Mouse (Mus musculus) heart, adult 2 months (tissue): ENCODE results near the gene Gm49358.

Experiments used
- CTCF ChIP-seq: fragments of 200-600 bp; IDR thresholded peaks from 2 replicates; pipeline ENCODE4 v1.8.1; 2022; ENCODE audit warnings: antibody characterized with exemption, mild to moderate bottlenecking, moderate library complexity
- EP300 ChIP-seq: fragments of 200-500 bp; IDR thresholded peaks from 2 replicates; pipeline ENCODE4 v1.6.1; 2011; ENCODE audit warnings: low read depth, low read length, control low read depth; ENCODE audit not compliant: insufficient read depth

DNA sequence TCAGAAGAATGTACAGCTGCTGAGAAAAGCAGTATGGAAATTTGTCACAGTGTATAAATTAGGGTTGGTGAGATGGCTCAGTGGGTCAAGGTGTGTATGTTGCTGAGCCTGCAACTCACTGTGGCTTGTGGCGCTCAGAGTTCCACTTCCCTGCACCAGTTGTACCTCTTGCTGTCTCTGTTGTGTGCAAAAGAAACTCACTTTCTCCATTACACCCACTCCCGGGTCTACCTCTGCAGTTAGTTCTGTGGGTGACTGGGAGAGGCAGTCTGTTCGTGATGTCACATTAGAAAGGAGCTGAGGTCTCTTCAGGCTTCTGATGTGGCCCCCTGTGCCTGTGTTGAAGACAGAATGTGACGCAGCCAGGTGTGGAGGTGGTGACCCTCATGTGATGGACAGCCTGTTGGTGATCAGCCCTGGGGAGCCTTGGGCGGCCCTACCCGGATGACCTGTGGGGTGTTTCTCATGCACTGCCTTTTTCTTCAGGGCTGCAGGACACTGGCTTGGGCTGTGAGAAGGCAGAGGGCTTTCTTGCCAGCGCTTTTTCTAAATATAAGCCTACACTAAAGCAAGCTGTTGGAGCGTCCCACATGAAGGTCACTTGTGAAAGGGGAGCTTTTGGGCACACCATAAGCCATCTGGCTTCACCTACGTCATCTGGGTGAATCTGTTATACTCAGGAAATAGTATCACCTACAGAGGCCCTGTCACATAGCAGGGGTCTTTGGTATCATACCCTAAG lies 31.2 kb downstream of the Gm49358 start:
- TF ChIP-seq CTCF (no peak), EP300 (no peak)
